8 mouse cellular contexts compared by ENCODE assay signal in genomic region chr9:65195053-65195452, GRCm38 (mm10). TPM values are rescaled to one million over a fixed set of nuclear protein-coding genes. Genes with fewer than 3 reads are reported as not detected.
DNase-seq lines count a peak whose midpoint lies in the region; ATAC-seq lines count a peak whose summit lies in the region.

Parp16 (plus strand) TSS chr9:65195353.

- DNase-seq in heart, adult 9 months (ENCODE audit: low spot score in 2 of 2): no peak
- no peak for DNase-seq in adrenal gland, adult 18-20 months (ENCODE audit: low spot score in 2 of 2)
- DNase-seq in spleen, adult 12 weeks (ENCODE audit: low spot score): no peak
- no peak for DNase-seq in cerebellum, postnatal 36 days
- DNase-seq in embryo, embryonic 9.5 days (ENCODE audit: extremely low spot score): no peak

- H3K27me3 ChIP-seq in heart, embryonic 12.5 days (replicated peaks): no peaks in the 10 kb centered on the region
- H3K27me3 ChIP-seq in forebrain, embryonic 16.5 days (replicated peaks; ENCODE audit: control insufficient read depth, insufficient read depth, low read length): no peaks in the 10 kb centered on the region
- no peaks in the 10 kb centered on the region for H3K27me3 ChIP-seq in liver, embryonic 16.5 days (ENCODE audit: control insufficient read depth, insufficient read depth, low read depth, low read length)

- no peak within 1 kb of the TSS for H3K4me3 ChIP-seq in heart, embryonic 12.5 days
- no peak within 1 kb of the TSS for H3K4me3 ChIP-seq in forebrain, embryonic 16.5 days (replicated peaks; ENCODE audit: low read length)
- no peak within 1 kb of the TSS for H3K4me3 ChIP-seq in liver, embryonic 16.5 days (ENCODE audit: low read depth, low read length)

- no peak for ATAC-seq in heart, embryonic 12.5 days (ENCODE audit: insufficient number of reproducible peaks, low FRiP score)
- no peak for ATAC-seq in forebrain, embryonic 16.5 days
- ATAC-seq in liver, embryonic 16.5 days (ENCODE audit: low read depth): no peak

- 73% methylated on average over 4 of the region's 4 CpGs for WGBS in heart, embryonic 12.5 days
- 85% methylated on average over 4 of the region's 4 CpGs for WGBS in forebrain, embryonic 16.5 days
- WGBS in liver, embryonic 16.5 days (ENCODE audit: insufficient replicate concordance): 73% methylated on average over 4 of the region's 4 CpGs

- peaks cover 37% of the 10 kb centered on the region for H3K4me1 ChIP-seq in heart, embryonic 12.5 days (replicated peaks)
- peaks cover 16% of the 10 kb centered on the region for H3K4me1 ChIP-seq in forebrain, embryonic 16.5 days (replicated peaks; ENCODE audit: control insufficient read depth, insufficient read depth, low read length)
- H3K4me1 ChIP-seq in liver, embryonic 16.5 days (ENCODE audit: control insufficient read depth, low read depth, low read length): peaks cover 60% of the 10 kb centered on the region

- no peaks in the 10 kb centered on the region for H3K36me3 ChIP-seq in heart, embryonic 12.5 days
- H3K36me3 ChIP-seq in forebrain, embryonic 16.5 days (ENCODE audit: control insufficient read depth, insufficient read depth): no peaks in the 10 kb centered on the region
- no peaks in the 10 kb centered on the region for H3K36me3 ChIP-seq in liver, embryonic 16.5 days (ENCODE audit: control insufficient read depth, insufficient read depth)

- peak within 1 kb of the TSS; percentile 37 for H3K4me2 ChIP-seq in heart, embryonic 12.5 days
- no peak within 1 kb of the TSS for H3K4me2 ChIP-seq in forebrain, embryonic 16.5 days (ENCODE audit: low read length)
- H3K4me2 ChIP-seq in liver, embryonic 16.5 days (ENCODE audit: low read depth, low read length): peak within 1 kb of the TSS; percentile 46

- peak within 1 kb of the TSS; percentile 93 for H3K27ac ChIP-seq in heart, embryonic 12.5 days (ENCODE audit: poor library complexity, severe bottlenecking)
- peak within 1 kb of the TSS; percentile 86 for H3K27ac ChIP-seq in forebrain, embryonic 16.5 days (ENCODE audit: low read length)
- H3K27ac ChIP-seq in liver, embryonic 16.5 days (ENCODE audit: low read length): peak within 1 kb of the TSS; percentile 96

- peak within 1 kb of the TSS; percentile 65 for H3K9ac ChIP-seq in heart, embryonic 12.5 days
- peak within 1 kb of the TSS; percentile 23; the same call in 1 of the 2 replicates for H3K9ac ChIP-seq in forebrain, embryonic 16.5 days (replicated peaks; ENCODE audit: low read depth, low read length)
- H3K9ac ChIP-seq in liver, embryonic 16.5 days (ENCODE audit: low read depth, low read length): peak within 1 kb of the TSS; percentile 59

- H3K9me3 ChIP-seq in heart, embryonic 12.5 days (replicated peaks): no peaks in the 10 kb centered on the region
- no peaks in the 10 kb centered on the region for H3K9me3 ChIP-seq in forebrain, embryonic 16.5 days (ENCODE audit: control insufficient read depth, low read length)
- H3K9me3 ChIP-seq in liver, embryonic 16.5 days (replicated peaks; ENCODE audit: control insufficient read depth, low read length): no peaks in the 10 kb centered on the region

RNA-seq across cellular contexts. Expression of gene Parp16, which starts in this region (rescaled TPM):
- 5.0 and 5.8 TPM in 2 replicates for polyA plus RNA-seq in heart, embryonic 12.5 days (2016; fragmentation: Nextera tagmentation; extraction: Ambion mirVana)
- 10 to 100 TPM; 12.0 to 15.3 TPM for total RNA-seq in adrenal gland, adult 18-20 months (2021)
- polyA plus RNA-seq in forebrain, embryonic 16.5 days (2015; fragmentation: Nextera tagmentation; extraction: Ambion mirVana): 5.4 and 6.6 TPM in 2 replicates
- polyA plus RNA-seq in liver, embryonic 16.5 days (2015; fragmentation: Nextera tagmentation; extraction: Ambion mirVana): 9.9 and 11.2 TPM in 2 replicates
